Mouse (Mus musculus): ENCODE measurements at regions not wholly inside any gene's neighbourhood (a gene's known extent, or its start where the extent isn't known, plus 50 kb on each side); places are given as distances from the start of the nearest gene placed in this dataset.

DNA sequence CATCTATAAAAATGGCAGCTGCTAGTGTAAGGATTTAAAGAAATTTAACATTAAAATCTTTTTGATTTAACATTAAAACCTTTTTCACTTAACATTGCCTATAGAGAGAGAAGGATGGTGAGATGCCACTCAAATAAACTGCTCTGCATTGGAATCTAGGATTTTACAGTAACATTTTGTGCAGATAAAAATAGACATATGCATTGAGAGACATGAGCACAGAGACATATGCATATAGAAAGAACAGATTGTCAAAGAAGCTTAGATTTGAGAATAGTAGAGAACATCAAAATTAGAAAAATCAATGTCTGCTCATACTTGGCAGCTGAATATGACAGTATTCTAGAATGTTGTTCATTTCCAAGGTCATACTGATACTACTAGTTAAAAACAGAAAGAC, 220.2 kb downstream of the Arap2 start:
- no peak for DNase-seq (ENCODE audit: low read depth, low spot score)

- DNase-seq (ENCODE audit: low read depth, low spot score) = no peak
Observed at GRCm38 (mm10) chr5:62539304-62539703, 226.7 kb downstream of the Arap2 start.

DNA sequence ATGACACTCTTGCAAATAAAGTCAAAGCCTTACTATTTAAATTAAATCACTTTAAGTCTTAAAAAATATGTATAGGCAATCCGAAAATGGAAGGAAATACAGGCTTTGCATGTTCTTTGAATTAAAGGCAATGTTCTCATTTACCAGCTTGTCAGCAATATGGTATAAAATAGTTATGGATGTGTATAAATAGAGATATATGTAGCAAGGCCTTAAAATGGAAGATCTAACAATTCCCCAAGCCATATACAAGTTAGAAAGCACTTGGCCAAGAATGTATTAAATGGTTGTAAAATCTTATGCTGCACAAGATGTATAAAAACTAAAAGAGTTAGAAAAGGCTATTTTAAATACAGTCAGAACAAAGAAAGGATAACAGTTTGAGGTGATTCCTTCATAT, 254.1 kb downstream of the Arap2 start:
- no peak for DNase-seq (ENCODE audit: low read depth, low spot score)

DNA sequence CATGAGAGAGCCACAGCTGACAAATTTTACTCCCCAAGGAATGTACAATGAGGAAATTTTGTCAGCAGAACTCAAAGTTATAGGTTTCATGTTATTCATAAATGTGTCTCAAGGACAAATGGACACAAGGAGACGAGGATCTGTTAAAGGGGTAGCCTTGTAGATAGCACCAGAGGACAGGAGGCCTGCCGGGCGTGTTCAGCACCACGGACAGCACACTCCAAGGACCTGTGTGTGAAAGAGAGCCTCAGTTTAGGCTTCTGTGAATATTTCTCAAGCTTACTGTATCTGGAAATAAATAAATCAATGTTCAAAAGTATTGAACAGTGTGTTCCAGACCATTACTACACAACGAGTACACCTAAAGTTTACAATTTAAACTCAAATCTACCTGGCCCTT, 282.4 kb downstream of the Arap2 start:
- peak; percentile 2 for DNase-seq (ENCODE audit: low read depth, low spot score)

DNA sequence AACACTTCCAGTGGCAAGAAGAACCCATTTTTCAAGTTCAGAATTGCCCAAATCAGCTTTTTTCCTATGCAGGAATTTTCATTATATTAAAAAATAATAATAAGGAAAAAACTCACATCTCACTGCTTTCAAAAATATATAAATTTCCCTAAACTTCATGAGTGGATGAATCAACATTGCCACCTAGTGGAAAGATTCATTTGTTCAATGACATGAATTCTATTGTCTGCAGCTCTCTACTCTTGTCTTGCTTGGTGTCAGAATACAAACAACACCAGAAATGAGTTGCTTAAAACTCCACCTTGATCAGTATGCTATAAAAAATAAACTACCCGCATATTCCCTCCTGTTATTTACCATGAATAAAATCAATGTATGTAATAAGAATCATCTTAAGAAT, 285.0 kb downstream of the Arap2 start:
- DNase-seq (ENCODE audit: low read depth, low spot score) = peak; percentile 1

DNA sequence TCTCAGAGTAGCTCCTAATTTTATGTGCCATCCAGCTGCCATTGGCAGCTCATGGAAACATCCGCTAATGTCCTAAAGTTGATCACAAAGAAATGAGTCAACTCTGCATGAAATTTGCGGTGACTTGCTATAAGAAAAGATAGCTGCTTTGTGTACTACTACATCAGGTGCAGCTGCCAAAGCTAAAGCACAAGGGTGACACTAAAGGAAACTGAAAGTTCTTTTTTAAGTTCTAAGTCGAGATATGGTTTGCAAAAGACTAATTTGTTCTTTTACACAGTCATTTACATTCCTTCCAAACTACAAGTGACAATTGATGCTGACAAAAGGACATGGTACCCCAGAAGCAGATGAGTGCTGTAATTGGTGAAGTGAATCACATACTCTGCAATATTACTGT, 292.5 kb downstream of the Arap2 start:
- no peak for DNase-seq (ENCODE audit: low read depth, low spot score)

DNA sequence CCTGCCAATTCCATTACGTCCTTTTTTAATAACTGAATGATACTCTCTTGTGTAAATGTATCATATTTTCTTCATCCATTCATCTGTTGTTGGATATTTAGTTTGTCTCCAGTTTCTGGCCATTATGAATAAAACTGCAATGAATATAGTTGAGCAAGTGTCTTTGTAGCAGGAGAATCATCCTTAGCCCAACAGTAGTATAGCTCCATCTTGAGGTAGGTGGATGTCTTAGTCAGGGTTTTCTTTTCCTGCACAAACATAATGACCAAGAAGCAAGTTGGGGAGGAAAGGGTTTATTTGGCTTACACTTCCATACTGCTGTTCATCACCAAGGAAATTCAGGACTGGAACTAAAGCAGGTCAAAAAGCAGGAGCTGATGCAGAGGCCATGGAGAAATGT, 299.2 kb downstream of the Arap2 start:
- DNase-seq (ENCODE audit: low read depth, low spot score) = no peak

DNA sequence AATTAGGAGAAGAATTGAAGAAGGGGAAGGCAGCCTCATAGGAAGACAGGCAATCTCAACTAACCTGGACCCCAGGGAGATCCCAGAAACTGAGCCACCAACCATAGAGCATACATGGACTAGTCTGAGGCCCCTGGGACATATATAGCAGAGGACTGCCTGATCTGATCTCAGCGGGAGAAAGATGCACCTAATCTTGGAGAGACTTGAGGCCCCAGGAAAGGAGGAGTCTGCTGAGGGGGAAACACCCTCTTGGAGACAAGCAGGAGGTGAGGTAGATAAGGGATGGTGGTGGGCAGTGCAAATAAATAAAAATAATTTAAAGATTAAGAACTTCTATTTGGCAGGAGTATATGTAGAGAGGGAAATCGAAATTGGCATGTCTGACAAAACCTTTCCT, 303.4 kb downstream of the Arap2 start:
- DNase-seq (ENCODE audit: low read depth, low spot score) = no peak
